Mouse (Mus musculus) T-cell, adult 66 days (primary cell): ENCODE results near the gene Tctex1d2. TPM values are rescaled to one million over a fixed set of nuclear protein-coding genes. Genes with fewer than 3 reads are reported as not detected.

Source experiments
- total RNA-seq, 2 experiments: library from RNA; stranded (reverse); gene quantifications; 3 replicates in 1 of 2; 4 replicates in 1 of 2; pipeline ENCODE4 v1.2.4; 2023

Gene Tctex1d2
- 1 to 10 TPM in 1 of 2 experiments, not detected in 1; 1.4 TPM for total RNA-seq

DNA sequence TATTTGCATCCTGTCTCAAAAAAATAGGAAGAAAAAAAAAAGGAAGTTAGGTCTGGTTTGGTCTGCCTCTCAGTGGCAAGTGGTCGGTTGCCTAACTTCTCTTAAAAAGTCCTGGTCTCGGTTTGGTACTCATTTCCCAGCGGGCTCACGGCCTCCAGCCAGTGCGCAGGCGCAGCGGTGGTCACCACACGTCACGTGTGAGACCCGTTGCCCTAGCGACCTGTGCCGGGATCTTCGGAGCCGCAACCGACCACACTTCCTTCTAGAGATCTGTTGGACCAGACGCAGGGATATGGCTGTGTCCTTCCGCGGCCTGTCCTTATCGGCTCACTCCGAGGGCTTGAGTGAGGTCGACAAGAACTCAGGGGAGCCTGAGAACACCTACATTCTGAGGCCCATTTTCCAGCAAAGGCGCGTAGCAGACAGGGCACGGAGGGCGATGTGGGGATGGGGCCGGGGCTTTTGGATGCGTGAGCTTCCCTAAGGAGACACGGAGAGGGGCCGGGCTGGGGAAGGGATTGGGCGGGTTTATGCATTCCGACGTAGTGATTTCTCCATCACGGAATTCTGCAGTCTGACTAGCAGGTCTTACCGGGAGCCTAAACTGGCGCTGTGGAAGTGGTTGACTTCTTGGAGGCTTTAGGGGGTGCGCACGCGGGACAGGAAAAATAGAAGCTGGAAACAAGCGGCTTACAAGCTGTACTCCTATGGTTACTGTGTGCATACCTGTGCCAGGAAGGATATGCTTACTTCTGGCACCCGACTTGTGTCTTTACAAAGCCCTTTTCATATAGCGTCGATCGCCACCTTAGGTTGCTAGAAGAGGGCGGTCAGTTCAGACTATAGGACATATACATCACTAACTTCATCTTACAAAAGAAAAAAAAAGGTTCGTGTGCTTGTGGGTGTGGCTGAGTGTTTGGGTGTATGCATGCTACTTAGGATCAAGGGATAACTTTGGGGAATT is at the start of gene Tctex1d2:
Tctex1d2 (plus strand) TSS at position 186 of the 967 bp plus-strand sequence.

GRCm38 (mm10) chr16:32400267-32400666 is 19.2 kb upstream of the Tctex1d2 start, which contains the start of gene Tm4sf19:
Tm4sf19 (plus strand) TSS chr16:32400506.

DNA sequence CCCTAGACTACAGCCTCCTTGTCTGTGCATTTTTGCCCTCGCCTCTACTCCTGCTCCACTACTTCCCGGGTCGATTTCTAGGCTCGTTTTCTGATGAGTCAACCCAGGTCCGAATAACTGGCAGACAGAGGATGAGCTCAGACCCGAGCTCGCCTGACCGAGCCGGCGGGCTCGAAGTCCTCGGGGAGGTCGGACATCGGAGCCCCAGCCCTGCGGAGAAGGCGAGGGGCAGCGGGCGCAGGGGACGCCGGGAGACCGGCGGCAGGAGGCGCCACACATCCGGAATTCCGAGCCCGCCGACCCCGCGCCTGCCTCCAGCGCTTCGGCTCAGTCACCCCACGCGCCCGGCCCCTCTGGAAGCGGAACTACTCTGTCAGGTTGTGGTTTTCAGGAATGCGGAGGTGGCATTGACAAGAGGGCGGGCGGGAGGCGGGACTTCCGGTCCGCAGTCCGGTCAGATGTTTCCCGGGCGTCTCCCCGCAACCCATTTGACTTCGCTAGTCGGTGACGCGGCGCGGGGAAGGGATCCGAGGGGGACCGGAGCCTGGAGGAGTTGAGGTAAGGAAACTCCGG is 11.1 kb downstream of the Tctex1d2 start, which contains the start of gene Pcyt1a:
Pcyt1a (plus strand) TSS at position 448 of the 573 bp plus-strand sequence.

Other genes with a start within 250 kb of the Tctex1d2 start
- not detected for gene Bex6, start 239.9 kb upstream of the Tctex1d2 start, total RNA-seq
- 10 to 100 TPM in 1 of 2 experiments, 1 to 10 TPM in 1; 8.8 to 10.3 TPM for gene Fbxo45, start 172.5 kb upstream of the Tctex1d2 start, total RNA-seq
- gene Wdr53, start 172.5 kb upstream of the Tctex1d2 start, total RNA-seq = 10 to 100 TPM in 1 of 2 experiments, 1 to 10 TPM in 1; 9.4 to 14.4 TPM
- 1 to 10 TPM in 1 of 2 experiments, under 1 TPM in 1; 0.52 to 1.2 TPM for gene Smco1, start 148.2 kb upstream of the Tctex1d2 start, total RNA-seq
- gene Rnf168, start 142.2 kb upstream of the Tctex1d2 start, total RNA-seq = 10 to 100 TPM; 19.8 to 27.4 TPM
- gene Ubxn7, start 87.4 kb upstream of the Tctex1d2 start, total RNA-seq = 10 to 100 TPM; 69.3 to 78.3 TPM
- gene Tm4sf19, start 19.2 kb upstream of the Tctex1d2 start, total RNA-seq = not detected
- 10 to 100 TPM; 14.3 to 19.1 TPM for gene Pcyt1a, start 11.2 kb downstream of the Tctex1d2 start, total RNA-seq
- gene Slc51a, start 68.2 kb downstream of the Tctex1d2 start, total RNA-seq = not detected
- gene Zdhhc19, start 76.6 kb downstream of the Tctex1d2 start, total RNA-seq = not detected
- gene Tfrc, start 189.2 kb downstream of the Tctex1d2 start, total RNA-seq = 10 to 100 TPM; 51.4 to 62.9 TPM
- 10 to 100 TPM; 78.4 to 93.3 TPM for gene Tnk2, start 224.2 kb downstream of the Tctex1d2 start, total RNA-seq